ENCODE assay signal across 9 mouse cellular contexts in the genomic region with DNA sequence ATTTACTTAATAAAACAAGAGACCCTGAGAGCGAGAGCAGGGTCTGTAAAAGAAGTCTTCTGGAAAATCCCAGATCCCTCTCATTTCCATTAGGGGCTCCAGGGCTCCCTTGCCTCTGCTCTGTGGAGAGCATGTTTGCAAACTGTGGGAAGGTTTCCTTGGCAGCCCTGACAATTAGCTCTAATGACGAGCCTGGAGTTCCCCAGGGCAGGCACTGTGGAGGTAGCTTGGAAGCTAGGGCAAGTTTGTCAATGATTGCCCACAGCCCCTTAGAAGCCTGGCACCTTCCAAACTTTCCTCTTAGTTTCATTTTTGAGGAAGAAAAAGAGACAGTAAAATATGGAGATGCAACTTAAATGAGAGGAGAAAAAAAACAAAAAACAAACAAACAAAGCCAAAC. TPM values are rescaled to one million over a fixed set of nuclear protein-coding genes. Genes with fewer than 3 reads are reported as not detected.
DNase-seq lines count a peak whose midpoint lies in the region; ATAC-seq and TF ChIP-seq lines count a peak whose summit lies in the region.
"Had no signal": no experiment of that assay in that cellular context is flagged by ENCODE, and none has a peak within 500 bp of the region (broad histone marks: within the 10 kb centered on the region; RNA-seq: fewer than 3 reads in every experiment).

No protein-coding gene starts in this region.

- no peak overlapping the region; the same call in 1 of the 2 replicates for H3K4me3 ChIP-seq in lung, embryonic 14.5 days (ENCODE audit: low read depth, low read length)
- peak overlapping the region; percentile 63; the same call in 1 of the 2 replicates for H3K4me3 ChIP-seq in embryonic facial prominence, embryonic 15.5 days (replicated peaks)
- peak overlapping the region; percentile 67 for H3K4me3 ChIP-seq in kidney, embryonic 15.5 days (replicated peaks)
- H3K4me3 ChIP-seq in neural tube, embryonic 14.5 days (ENCODE audit: low read depth, low read length): no peak overlapping the region
- H3K4me3 ChIP-seq: megakaryocyte, embryonic 14.5 days had no signal

- no peak for ATAC-seq in lung, embryonic 14.5 days (ENCODE audit: insufficient read depth)
- ATAC-seq in embryonic facial prominence, embryonic 15.5 days (ENCODE audit: insufficient number of reproducible peaks, low FRiP score, low TSS enrichment, low read depth): no peak
- 0 out of 2 replicates have a peak, but pooled peaks have one; percentile 34 for ATAC-seq in kidney, embryonic 15.5 days (replicated peaks; ENCODE audit: low FRiP score)
- ATAC-seq in neural tube, embryonic 14.5 days (ENCODE audit: low read depth): no peak

- H3K9me3 ChIP-seq in lung, embryonic 14.5 days (ENCODE audit: low read depth, low read length): no peaks in the 10 kb centered on the region
- no peaks in the 10 kb centered on the region for H3K9me3 ChIP-seq in embryonic facial prominence, embryonic 15.5 days (replicated peaks)
- H3K9me3 ChIP-seq in kidney, embryonic 15.5 days (replicated peaks): no peaks in the 10 kb centered on the region
- H3K9me3 ChIP-seq in neural tube, embryonic 14.5 days (ENCODE audit: control insufficient read depth, low read length): no peaks in the 10 kb centered on the region
- H3K9me3 ChIP-seq: megakaryocyte, embryonic 14.5 days had no signal

- H3K27me3 ChIP-seq in lung, embryonic 14.5 days (ENCODE audit: insufficient read depth, low read length): no peaks in the 10 kb centered on the region
- no peaks in the 10 kb centered on the region for H3K27me3 ChIP-seq in embryonic facial prominence, embryonic 15.5 days
- no peaks in the 10 kb centered on the region for H3K27me3 ChIP-seq in kidney, embryonic 15.5 days
- no peaks in the 10 kb centered on the region for H3K27me3 ChIP-seq in neural tube, embryonic 14.5 days (ENCODE audit: control insufficient read depth, insufficient read depth, low read length)

- peak overlapping the region; percentile 75 for H3K4me2 ChIP-seq in lung, embryonic 14.5 days
- H3K4me2 ChIP-seq in embryonic facial prominence, embryonic 15.5 days (replicated peaks): peak overlapping the region; percentile 38
- H3K4me2 ChIP-seq in kidney, embryonic 15.5 days: peak overlapping the region; percentile 82
- peak overlapping the region; percentile 23; the same call in 1 of the 2 replicates for H3K4me2 ChIP-seq in neural tube, embryonic 14.5 days (ENCODE audit: low read depth, low read length)

- no peak for TF ChIP-seq CTCF in lung, embryonic 14.5 days (IDR thresholded peaks at IDR 0.05; ENCODE audit: low read depth)

- H3K36me3 ChIP-seq in lung, embryonic 14.5 days (ENCODE audit: insufficient read depth): peaks cover 27% of the 10 kb centered on the region
- H3K36me3 ChIP-seq in embryonic facial prominence, embryonic 15.5 days: peaks cover 34% of the 10 kb centered on the region
- peaks cover 35% of the 10 kb centered on the region for H3K36me3 ChIP-seq in kidney, embryonic 15.5 days
- H3K36me3 ChIP-seq in neural tube, embryonic 14.5 days (ENCODE audit: control insufficient read depth, insufficient read depth, low read length): no peaks in the 10 kb centered on the region

- DNase-seq in lung, embryonic 14.5 days: no peak
- DNase-seq in lung, postnatal 25 days (ENCODE audit: low spot score): no peak
- DNase-seq in cerebellum, adult 11-12 months: no peak
- DNase-seq in left cerebral cortex, adult 18-20 months (ENCODE audit: low spot score in 2 of 2): no peak
- no peak for DNase-seq in MN1 (ENCODE audit: low spot score)

- H3K9ac ChIP-seq in lung, embryonic 14.5 days: peak overlapping the region; percentile 4; the same call in 1 of the 2 replicates
- no peak overlapping the region for H3K9ac ChIP-seq in embryonic facial prominence, embryonic 15.5 days
- H3K9ac ChIP-seq in kidney, embryonic 15.5 days: 0 out of 2 replicates have a peak overlapping the region, but pooled peaks have one; percentile 11
- no peak overlapping the region for H3K9ac ChIP-seq in neural tube, embryonic 14.5 days (replicated peaks; ENCODE audit: low read depth, low read length)

- peaks cover 5% of the 10 kb centered on the region; the same call in 1 of the 2 replicates for H3K4me1 ChIP-seq in lung, embryonic 14.5 days (ENCODE audit: insufficient read depth)
- peaks cover 33% of the 10 kb centered on the region for H3K4me1 ChIP-seq in embryonic facial prominence, embryonic 15.5 days
- peaks cover 32% of the 10 kb centered on the region for H3K4me1 ChIP-seq in kidney, embryonic 15.5 days
- peaks cover 7% of the 10 kb centered on the region; the same call in 1 of the 2 replicates for H3K4me1 ChIP-seq in neural tube, embryonic 14.5 days (ENCODE audit: control insufficient read depth, insufficient read depth, low read length)

- WGBS in lung, embryonic 14.5 days: 56% methylated on average over 2 of the region's 2 CpGs
- 29% methylated on average over 2 of the region's 2 CpGs for WGBS in embryonic facial prominence, embryonic 15.5 days
- 41% methylated on average over 2 of the region's 2 CpGs for WGBS in kidney, embryonic 15.5 days
- 15% methylated on average over 2 of the region's 2 CpGs for WGBS in neural tube, embryonic 14.5 days

- no peak overlapping the region for H3K27ac ChIP-seq in lung, embryonic 14.5 days (ENCODE audit: low read depth)
- H3K27ac ChIP-seq in embryonic facial prominence, embryonic 15.5 days (replicated peaks): peak overlapping the region; percentile 61
- H3K27ac ChIP-seq in kidney, embryonic 15.5 days: peak overlapping the region; percentile 74
- peak overlapping the region; percentile 2; the same call in 1 of the 2 replicates for H3K27ac ChIP-seq in neural tube, embryonic 14.5 days (ENCODE audit: low read depth, low read length)

RNA-seq across cellular contexts. Expression of a gene that starts 2.5 kb away (rescaled TPM):
- 26.1 and 33.1 TPM in 2 replicates for polyA plus RNA-seq in lung, embryonic 14.5 days (2014; fragmentation: Nextera tagmentation; extraction: Ambion mirVana)
- 26.7 and 29.1 TPM in 2 replicates for polyA plus RNA-seq in embryonic facial prominence, embryonic 15.5 days (2015; fragmentation: Nextera tagmentation; extraction: Ambion mirVana)
- 19.7 and 26.7 TPM in 2 replicates for polyA plus RNA-seq in kidney, embryonic 15.5 days (2015; fragmentation: Nextera tagmentation; extraction: Ambion mirVana)
- 8.2 and 9.0 TPM in 2 replicates for polyA plus RNA-seq in neural tube, embryonic 14.5 days (2014; fragmentation: Nextera tagmentation; extraction: Ambion mirVana)
- total RNA-seq in left cerebral cortex, adult 18-20 months (2021): 10 to 100 TPM; 25.1 to 27.5 TPM

RNA-seq across cellular contexts. Expression of a gene that starts 19.5 kb away (rescaled TPM):
- polyA plus RNA-seq in lung, embryonic 14.5 days (2014; fragmentation: Nextera tagmentation; extraction: Ambion mirVana): not detected in 2 replicates
- not detected in 2 replicates for polyA plus RNA-seq in embryonic facial prominence, embryonic 15.5 days (2015; fragmentation: Nextera tagmentation; extraction: Ambion mirVana)
- polyA plus RNA-seq in kidney, embryonic 15.5 days (2015; fragmentation: Nextera tagmentation; extraction: Ambion mirVana): 0.44 and 0.51 TPM in 2 replicates
- not detected in 2 replicates for polyA plus RNA-seq in neural tube, embryonic 14.5 days (2014; fragmentation: Nextera tagmentation; extraction: Ambion mirVana)
- under 1 TPM; 0.16 to 0.28 TPM for total RNA-seq in left cerebral cortex, adult 18-20 months (2021)

RNA-seq across cellular contexts. Expression of a gene that starts 56.2 kb away (rescaled TPM):
- polyA plus RNA-seq in lung, embryonic 14.5 days (2014; fragmentation: Nextera tagmentation; extraction: Ambion mirVana): 32.1 and 33.9 TPM in 2 replicates
- polyA plus RNA-seq in embryonic facial prominence, embryonic 15.5 days (2015; fragmentation: Nextera tagmentation; extraction: Ambion mirVana): 23.4 and 27.2 TPM in 2 replicates
- polyA plus RNA-seq in kidney, embryonic 15.5 days (2015; fragmentation: Nextera tagmentation; extraction: Ambion mirVana): 29.0 and 31.6 TPM in 2 replicates
- polyA plus RNA-seq in neural tube, embryonic 14.5 days (2014; fragmentation: Nextera tagmentation; extraction: Ambion mirVana): 22.8 and 23.4 TPM in 2 replicates
- total RNA-seq in left cerebral cortex, adult 18-20 months (2021): 10 to 100 TPM; 11.2 to 13.8 TPM

Comparison
In these comparisons a context has a peak if more than half of its experiments do, and no peak if none do; other contexts are left out.
1. H3K4me2 ChIP-seq: peak in every context shown above with its lines; median percentile 82 in kidney, embryonic 15.5 days; 75 in lung, embryonic 14.5 days; 38 in embryonic facial prominence, embryonic 15.5 days; 23 in neural tube, embryonic 14.5 days.
2. H3K4me3 ChIP-seq: peak in embryonic facial prominence, embryonic 15.5 days (single experiment) and kidney, embryonic 15.5 days (single experiment); none in lung, embryonic 14.5 days (single experiment) and neural tube, embryonic 14.5 days (single experiment).
3. H3K9ac ChIP-seq: peak in lung, embryonic 14.5 days (single experiment) and kidney, embryonic 15.5 days (single experiment); none in embryonic facial prominence, embryonic 15.5 days (single experiment) and neural tube, embryonic 14.5 days (single experiment).